8 mouse cellular contexts compared by ENCODE assay signal in the genomic region with DNA sequence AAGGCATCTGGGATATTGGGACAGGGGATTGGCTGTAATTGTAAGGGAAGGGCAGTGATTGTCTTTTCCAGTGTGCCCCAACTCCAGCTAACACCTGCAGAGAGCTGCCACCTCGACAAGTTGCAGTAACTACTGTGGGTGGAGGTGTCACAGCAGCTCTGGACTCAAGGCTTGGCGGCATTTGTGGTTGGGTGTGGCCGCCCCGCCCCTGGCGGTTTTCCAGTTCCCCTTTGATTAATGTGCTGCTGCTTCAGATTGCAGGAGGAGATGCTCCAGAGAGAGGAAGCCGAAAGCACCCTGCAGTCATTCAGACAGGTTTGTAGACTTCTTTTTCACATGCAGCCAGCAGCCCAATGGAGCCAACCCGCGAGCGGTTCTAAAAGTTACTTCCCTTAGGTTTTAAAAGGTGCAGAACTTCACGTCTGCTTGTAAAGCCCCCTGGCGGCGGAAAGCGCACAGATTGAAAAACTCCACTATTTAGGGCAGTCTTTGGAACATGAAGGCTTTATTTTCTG. TPM values are rescaled to one million over a fixed set of nuclear protein-coding genes. Genes with fewer than 3 reads are reported as not detected.
A peak's percentile ranks its signal among the peaks of the same experiment; 100 is the strongest.
DNase-seq lines count a peak whose midpoint lies in the region.

No protein-coding gene starts in this region.

- WGBS in midbrain, embryonic 10.5 days = under 1% methylated on average over 13 of the region's 13 CpGs

- peak overlapping the region; percentile 97 for H3K4me3 ChIP-seq in midbrain, embryonic 10.5 days

- H3K27me3 ChIP-seq in midbrain, embryonic 10.5 days (ENCODE audit: low read depth, poor library complexity, severe bottlenecking) = no peaks in the 10 kb centered on the region

- peaks cover 47% of the 10 kb centered on the region for H3K36me3 ChIP-seq in midbrain, embryonic 10.5 days

- DNase-seq in adrenal gland, adult (ENCODE audit: inconsistent age in 2 of 2, low spot score in 1 of 2) = peak; percentile 71 to 92
- DNase-seq in embryo, embryonic 11.5 days (ENCODE audit: low read depth, low spot score) = peak; percentile 59
- DNase-seq in heart, adult 18-20 months = peak; percentile 86 to 91
- DNase-seq in kidney, adult 11 months = peak; percentile 66
- DNase-seq in left cerebral cortex, postnatal 4 days = peak; percentile 81
- DNase-seq in midbrain, embryonic 10.5 days (ENCODE audit: low spot score) = peak; percentile 83
- DNase-seq in right cerebral cortex, postnatal 4 days = peak; percentile 86
- DNase-seq in yolk sac, embryonic 10.5 days (ENCODE audit: low spot score) = peak; percentile 44

- intact Hi-C loops in left cerebral cortex, postnatal 4 days (cut with DNase I) = loop anchor here (5.0 kb wide), 1 partner anchor 283 kb away; no protein-coding TSS in a partner anchor

- peak overlapping the region; percentile 97 for H3K27ac ChIP-seq in midbrain, embryonic 10.5 days (replicated peaks)

- no peaks in the 10 kb centered on the region for H3K9me3 ChIP-seq in midbrain, embryonic 10.5 days (replicated peaks)

- peaks cover 63% of the 10 kb centered on the region for H3K4me1 ChIP-seq in midbrain, embryonic 10.5 days

RNA-seq across cellular contexts. Expression of a gene that starts 1.6 kb away (rescaled TPM):
- total RNA-seq in heart, adult 18-20 months (2021) = 100 to 1,000 TPM; 296 to 301 TPM
- 100 to 1,000 TPM; 154 to 160 TPM for total RNA-seq in left cerebral cortex, postnatal 4 days (2021)
- 1,116 and 1,227 TPM in 2 replicates for polyA plus RNA-seq in midbrain, embryonic 10.5 days (2016; fragmentation: Nextera tagmentation; extraction: Ambion mirVana)

RNA-seq across cellular contexts. Expression of a gene that starts 30.9 kb away (rescaled TPM):
- 1 to 10 TPM; 5.2 to 6.7 TPM for total RNA-seq in heart, adult 18-20 months (2021)
- total RNA-seq in left cerebral cortex, postnatal 4 days (2021) = 1 to 10 TPM; 5.2 to 7.2 TPM
- 9.3 and 9.5 TPM in 2 replicates for polyA plus RNA-seq in midbrain, embryonic 10.5 days (2016; fragmentation: Nextera tagmentation; extraction: Ambion mirVana)

Comparison
In these comparisons a context has a peak if more than half of its experiments do, and no peak if none do; other contexts are left out.
1. Peak in every context shown above with its lines: DNase-seq, H3K4me3 ChIP-seq and H3K27ac ChIP-seq.